Mouse (Mus musculus): ENCODE measurements around the gene Rnf181. TPM values are rescaled to one million over a fixed set of nuclear protein-coding genes. Genes with fewer than 3 reads are reported as not detected.

The Rnf181 gene
- polyA plus RNA-seq, 1 experiment from 2014 or later, result 83.0 TPM

GRCm38 (mm10) chr6:72315384-72315783, 51.4 kb downstream of the Rnf181 start:
- H3K27me3 ChIP-seq (replicated peaks), result no peaks in the 10 kb centered on the region
- peaks cover 81% of the 10 kb centered on the region for H3K36me3 ChIP-seq
- 81% methylated on average over 2 of the region's 2 CpGs for WGBS (ENCODE audit: insufficient replicate concordance)
- peaks cover 13% of the 10 kb centered on the region for H3K4me1 ChIP-seq
- no peak overlapping the region for H3K27ac ChIP-seq
- H3K9me3 ChIP-seq (replicated peaks), result no peaks in the 10 kb centered on the region
- H3K9ac ChIP-seq, result no peak overlapping the region
- no peak overlapping the region for H3K4me3 ChIP-seq
- ATAC-seq, result no peak
- H3K4me2 ChIP-seq, result no peak overlapping the region

DNA sequence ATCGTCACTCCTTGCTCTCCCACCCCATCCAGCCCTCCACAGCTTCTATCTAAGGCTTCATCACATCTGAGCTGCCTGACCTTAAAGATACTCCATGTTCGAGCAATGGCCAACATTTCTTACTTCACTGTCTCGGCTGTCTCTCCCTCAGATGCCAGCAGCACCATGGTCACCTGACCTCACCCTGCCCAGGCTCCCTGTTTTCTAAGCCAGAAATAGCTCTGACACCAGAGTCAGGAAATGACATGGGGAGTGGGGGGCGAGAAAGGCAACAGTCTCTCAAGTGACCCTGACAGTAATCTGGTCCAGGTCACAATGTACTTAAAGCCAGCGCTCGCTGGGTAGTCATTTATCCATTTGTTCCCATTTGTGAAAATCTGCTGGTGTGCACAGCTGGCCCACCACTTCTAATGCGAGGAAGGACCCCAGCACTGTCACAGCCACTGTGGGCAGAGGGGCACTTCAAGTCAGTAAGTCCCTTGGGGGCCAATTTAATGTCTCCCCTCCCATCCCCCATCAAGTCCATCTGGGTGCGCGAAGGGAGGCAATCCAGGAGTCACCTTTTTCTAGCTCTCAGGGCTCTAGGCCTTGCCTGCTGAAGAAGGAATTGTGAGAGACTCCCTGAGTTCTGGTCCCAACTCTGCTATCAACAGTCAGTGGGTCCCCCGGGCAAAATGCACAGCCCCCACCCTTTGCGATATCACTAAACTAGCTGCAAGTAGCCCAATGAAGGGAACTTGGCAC, 53.5 kb downstream of the Rnf181 start:
- Histone ChIP-seq H3K27me3 (replicated peaks) (no peaks in the 10 kb centered on the region), H3K9me3 (replicated peaks) (no peaks in the 10 kb centered on the region), H3K4me2 (no peak overlapping the region), H3K4me1 (peaks cover 9% of the 10 kb centered on the region; the same call in 1 of the 2 replicates), H3K4me3 (no peak overlapping the region), H3K9ac (no peak overlapping the region), H3K27ac (no peak overlapping the region), H3K36me3 (peaks cover 60% of the 10 kb centered on the region)
- no peak for ATAC-seq
- 83% methylated on average over 11 of the region's 11 CpGs for WGBS (ENCODE audit: insufficient replicate concordance)

GRCm38 (mm10) chr6:72312198-72312597, 54.6 kb downstream of the Rnf181 start:
- no peak overlapping the region for H3K4me3 ChIP-seq
- WGBS (ENCODE audit: insufficient replicate concordance), result 81% methylated on average over 3 of the region's 3 CpGs

More at GRCm38 (mm10) chr6:72312198-72312597, 54.6 kb downstream of the Rnf181 start:
- H3K9ac ChIP-seq, result no peak overlapping the region
- H3K36me3 ChIP-seq, result peaks cover 49% of the 10 kb centered on the region
- H3K9me3 ChIP-seq (replicated peaks), result no peaks in the 10 kb centered on the region
- no peaks in the 10 kb centered on the region for H3K27me3 ChIP-seq (replicated peaks)
- H3K27ac ChIP-seq, result no peak overlapping the region
- no peak overlapping the region for H3K4me2 ChIP-seq
- ATAC-seq, result no peak
- H3K4me1 ChIP-seq, result peaks cover 9% of the 10 kb centered on the region; the same call in 1 of the 2 replicates

Other genes starting within 250 kb of the Rnf181 start
- gene Atoh8, start 131.4 kb downstream of the Rnf181 start, polyA plus RNA-seq (2016; fragmentation: Nextera tagmentation; extraction: Ambion mirVana), result 2.0 and 2.1 TPM in 2 replicates
- not detected in 2 replicates for gene Sftpb, start 62.3 kb downstream of the Rnf181 start, polyA plus RNA-seq (2016; fragmentation: Nextera tagmentation; extraction: Ambion mirVana)
- gene Usp39, start 21.8 kb downstream of the Rnf181 start, polyA plus RNA-seq (2016; fragmentation: Nextera tagmentation; extraction: Ambion mirVana), result 68.0 and 72.6 TPM in 2 replicates
- 17.5 and 17.8 TPM in 2 replicates for gene 0610030E20Rik, start 19.6 kb downstream of the Rnf181 start, polyA plus RNA-seq (2016; fragmentation: Nextera tagmentation; extraction: Ambion mirVana)
- gene Tmem150a, start 11.5 kb downstream of the Rnf181 start, polyA plus RNA-seq (2016; fragmentation: Nextera tagmentation; extraction: Ambion mirVana), result 32.2 and 33.1 TPM in 2 replicates
- gene Vamp5, start 13.5 kb upstream of the Rnf181 start, polyA plus RNA-seq (2016; fragmentation: Nextera tagmentation; extraction: Ambion mirVana), result 105 and 109 TPM in 2 replicates
- 220 and 223 TPM in 2 replicates for gene Vamp8, start 23.7 kb upstream of the Rnf181 start, polyA plus RNA-seq (2016; fragmentation: Nextera tagmentation; extraction: Ambion mirVana)
- 21.8 and 23.0 TPM in 2 replicates for gene Ggcx, start 47.4 kb upstream of the Rnf181 start, polyA plus RNA-seq (2016; fragmentation: Nextera tagmentation; extraction: Ambion mirVana)
- 318 and 321 TPM in 2 replicates for gene Mat2a, start 72.6 kb upstream of the Rnf181 start, polyA plus RNA-seq (2016; fragmentation: Nextera tagmentation; extraction: Ambion mirVana)
- not detected in 2 replicates for gene Sh2d6, start 154.8 kb upstream of the Rnf181 start, polyA plus RNA-seq (2016; fragmentation: Nextera tagmentation; extraction: Ambion mirVana)
- gene Capg, start 177.4 kb upstream of the Rnf181 start, polyA plus RNA-seq (2016; fragmentation: Nextera tagmentation; extraction: Ambion mirVana), result 18.5 and 19.7 TPM in 2 replicates
- 6.8 and 7.6 TPM in 2 replicates for gene Elmod3, start 231.5 kb upstream of the Rnf181 start, polyA plus RNA-seq (2016; fragmentation: Nextera tagmentation; extraction: Ambion mirVana)
- 15.3 and 16.6 TPM in 2 replicates for gene Retsat, start 231.5 kb upstream of the Rnf181 start, polyA plus RNA-seq (2016; fragmentation: Nextera tagmentation; extraction: Ambion mirVana)

All from liver, embryonic 12.5 days (tissue).